Mouse (Mus musculus) ES-E14 (cell line): ENCODE data around the gene Fkbp5.

Source experiments
- MAFK ChIP-seq: IDR thresholded peaks from 2 replicates; pipeline ENCODE4 v1.6.1; 2014; ENCODE audit warnings: mild to moderate bottlenecking, low read depth, low read length, inconsistent platforms; ENCODE audit not compliant: insufficient read depth
- ZC3H11A ChIP-seq: IDR thresholded peaks from 2 replicates; pipeline ENCODE4 v1.6.1; 2012; ENCODE audit warnings: low read depth, mild to moderate bottlenecking, inconsistent platforms, low read length, borderline replicate concordance
- ZNF384 ChIP-seq: IDR thresholded peaks from 2 replicates; pipeline ENCODE4 v1.6.1; 2012; ENCODE audit warnings: low read depth, low read length, inconsistent platforms

GRCm38 (mm10) chr17:28502196-28502821 lies 15.0 kb downstream of the Fkbp5 start:
- TF ChIP-seq MAFK, result no peak
- no peak for TF ChIP-seq ZC3H11A
- TF ChIP-seq ZNF384, result no peak
